Mouse (Mus musculus) bone marrow, adult 2 months (tissue): ENCODE data around the gene Slc12a5.

ENCODE experiments used
- CTCF ChIP-seq: fragments of 200-500 bp; IDR thresholded peaks from 2 replicates; pipeline ENCODE4 v1.5.1; 2011; ENCODE audit warnings: low read length, control low read depth; ENCODE audit not compliant: control insufficient read depth, insufficient read depth
- POLR2A ChIP-seq: fragments of 200-500 bp; IDR thresholded peaks from 2 replicates; pipeline ENCODE4 v1.6.1; 2011; ENCODE audit warnings: low read depth, mild to moderate bottlenecking, control low read depth, low read length, borderline replicate concordance; ENCODE audit not compliant: control insufficient read depth

- TF ChIP-seq CTCF, result no peak
- TF ChIP-seq POLR2A, result no peak
These were observed 66.6 kb downstream of the Slc12a5 start for GRCm38 (mm10) chr2:165027163-165027562.
